ENCODE assay signal across 1 mouse cellular context in genomic region chr19:5721233-5721632, GRCm38 (mm10).
TF ChIP-seq lines count a peak whose summit lies in the region.

No protein-coding gene starts in this region.

TF ChIP-seq in ES-E14, 5 proteins besides CTCF, POLR2A, EP300 and RAD21:
- TF ChIP-seq MAFK (IDR thresholded peaks at IDR 0.05; ENCODE audit: insufficient read depth, low read depth, low read length) (no peak), CHD2 (IDR thresholded peaks at IDR 0.05; ENCODE audit: low read depth, low read length) (no peak), HCFC1 (IDR thresholded peaks at IDR 0.05; ENCODE audit: borderline replicate concordance, insufficient read depth, low read length) (no peak), ZNF384 (IDR thresholded peaks at IDR 0.05; ENCODE audit: low read depth, low read length) (no peak), ZC3H11A (IDR thresholded peaks at IDR 0.05; ENCODE audit: borderline replicate concordance, low read depth, low read length) (no peak)
